Mouse (Mus musculus): Measurements from ENCODE around the gene Maml3. TPM values are rescaled to one million over a fixed set of nuclear protein-coding genes. Genes with fewer than 3 reads are reported as not detected.

Gene Maml3
- total and polyA plus RNA-seq, 3 experiments: 0.81 to 1.8 (median 0.98) TPM

- TF ChIP-seq TBP (conservative IDR thresholded peaks at IDR 0.05; ENCODE audit: low read depth, low read length) (peak; percentile 84), KAT2A (IDR thresholded peaks at IDR 0.05; ENCODE audit: insufficient replicate concordance, low read length) (no peak), USF2 (conservative IDR thresholded peaks at IDR 0.05; ENCODE audit: low read depth, low read length) (no peak), RCOR1 (conservative IDR thresholded peaks at IDR 0.05; ENCODE audit: low read depth, low read length) (peak; percentile 92; the same call in 1 of the 2 replicates), TCF12 (IDR thresholded peaks at IDR 0.05; ENCODE audit: low read depth, low read length) (peak; percentile 89), CHD1 (IDR thresholded peaks at IDR 0.05; ENCODE audit: low read depth, low read length) (no peak), SMC3 (IDR thresholded peaks at IDR 0.05; ENCODE audit: low read depth, low read length) (peak; percentile 25; the same call in 1 of the 2 replicates), E2F4 (IDR thresholded peaks at IDR 0.05; ENCODE audit: insufficient replicate concordance, low read depth, low read length) (0 out of 2 replicates have a peak, but pooled peaks have one; percentile 61), MXI1 (IDR thresholded peaks at IDR 0.05; ENCODE audit: low read depth, low read length) (no peak; the same call in 1 of the 2 replicates), SIN3A (IDR thresholded peaks at IDR 0.05; ENCODE audit: low read length) (peak; percentile 79), UBTF (IDR thresholded peaks at IDR 0.05; ENCODE audit: low read depth, low read length) (no peak), ELF1 (IDR thresholded peaks at IDR 0.05; ENCODE audit: low read depth, low read length) (peak; percentile 56), GABPA (IDR thresholded peaks at IDR 0.05; ENCODE audit: insufficient replicate concordance, low read depth, low read length) (no peak), MAZ (IDR thresholded peaks at IDR 0.05; ENCODE audit: low read depth, low read length) (peak; percentile 59; the same call in 1 of the 2 replicates), NELFE (IDR thresholded peaks at IDR 0.05; ENCODE audit: low read depth, low read length) (peak; percentile 62; the same call in 1 of the 2 replicates), CTCF (conservative IDR thresholded peaks at IDR 0.05 in 1 of 2, IDR thresholded peaks at IDR 0.05 in 1 of 2; ENCODE audit: low read depth in 2 of 2, low read length in 2 of 2) (no peak), JUN (IDR thresholded peaks at IDR 0.05; ENCODE audit: insufficient read depth, low read depth, low read length) (peak; percentile 81), IRF4 (IDR thresholded peaks at IDR 0.05; ENCODE audit: low read depth, low read length) (peak; percentile 94), MYC (IDR thresholded peaks at IDR 0.05; ENCODE audit: low read depth, low read length) (no peak; the same call in 1 of the 2 replicates)
Measured at GRCm38 (mm10) chr3:52069304-52070162, 35.3 kb downstream of the Maml3 start (continued).

GRCm38 (mm10) chr3:52068885-52069284, 36.0 kb downstream of the Maml3 start:
- Histone ChIP-seq H3K36me3 (replicated peaks in 1 of 2; ENCODE audit: control insufficient read depth in 1 of 2, insufficient read depth in 1 of 2, low read length in 1 of 2) (no peaks in the 10 kb centered on the region), H3K27ac (ENCODE audit: insufficient read depth, low read depth) (no peak overlapping the region), H3K79me2 (replicated peaks; ENCODE audit: control insufficient read depth, extremely low read depth, insufficient read depth, poor library complexity, severe bottlenecking) (no peaks in the 10 kb centered on the region), H3K9me3 (replicated peaks; ENCODE audit: low read length) (no peaks in the 10 kb centered on the region), H3K9ac (ENCODE audit: insufficient read depth, low read depth) (peak overlapping the region; percentile 90), H3K4me3 (replicated peaks in 1 of 3; ENCODE audit: low read depth in 2 of 3, low read length in 2 of 3, poor library complexity in 1 of 3) (peak overlapping the region in 1 of 3 experiments; percentile 67), H3K4me1 (ENCODE audit: control insufficient read depth in 1 of 2, insufficient read depth in 2 of 2) (peaks cover 6 to 32% of the 10 kb centered on the region in 2 experiments), H3K4me2 (ENCODE audit: insufficient read depth, low read depth, poor library complexity, severe bottlenecking) (peak overlapping the region; percentile 100), H3K27me3 (replicated peaks) (no peaks in the 10 kb centered on the region)
- in situ Hi-C loops (cut with MboI; ENCODE audit: low pct_ligation_motif_present, low pct_unique_long_range_greater_than_20kb, low sequenced_read_pairs): no loop called here
- dilution Hi-C loops (cut with MboI; ENCODE audit: extremely low pct_ligation_motif_present, extremely low pct_unique_long_range_greater_than_20kb, low sequenced_read_pairs): no loop called here
- no peak for DNase-seq (ENCODE audit: extremely low read depth)
- no peak for TF ChIP-seq UBTF (IDR thresholded peaks at IDR 0.05; ENCODE audit: low read depth, low read length)
- TF ChIP-seq BHLHE40 (IDR thresholded peaks at IDR 0.05; ENCODE audit: low read depth, low read length): peak; percentile 90
- no peak for TF ChIP-seq POLR2A (IDR thresholded peaks at IDR 0.05; ENCODE audit: low read depth, low read length)
- peak; percentile 16; the same call in 1 of the 2 replicates for TF ChIP-seq ZC3H11A (IDR thresholded peaks at IDR 0.05; ENCODE audit: low read depth, low read length)
- TF ChIP-seq RCOR1 (conservative IDR thresholded peaks at IDR 0.05; ENCODE audit: low read depth, low read length): no peak
- TF ChIP-seq TCF12 (IDR thresholded peaks at IDR 0.05; ENCODE audit: low read depth, low read length): no peak
- no peak for TF ChIP-seq POLR2AphosphoS2 (IDR thresholded peaks at IDR 0.05; ENCODE audit: low read depth, low read length)
- peak; percentile 69; the same call in 1 of the 2 replicates for TF ChIP-seq E2F4 (IDR thresholded peaks at IDR 0.05; ENCODE audit: insufficient replicate concordance, low read depth, low read length)
- no peak for TF ChIP-seq NRF1 (IDR thresholded peaks at IDR 0.05; ENCODE audit: low read depth, low read length)
- TF ChIP-seq CTCF (conservative IDR thresholded peaks at IDR 0.05 in 1 of 2, IDR thresholded peaks at IDR 0.05 in 1 of 2; ENCODE audit: low read depth in 2 of 2, low read length in 2 of 2): no peak

Data from CH12.LX (cell line).